ENCODE assay signal across 9 mouse cellular contexts in genomic region chr11:31368965-31369647, GRCm38 (mm10). TPM values are rescaled to one million over a fixed set of nuclear protein-coding genes. Genes with fewer than 3 reads are reported as not detected.
DNase-seq lines count a peak whose midpoint lies in the region; ATAC-seq and TF ChIP-seq lines count a peak whose summit lies in the region.
"Had no signal": no experiment of that assay in that cellular context is flagged by ENCODE, and none has a peak within 500 bp of the region (broad histone marks: within the 10 kb centered on the region; RNA-seq: fewer than 3 reads in every experiment).

No protein-coding gene starts in this region.

- DNase-seq in kidney, adult 11 months = peak; percentile 23
- no peak for DNase-seq in kidney, adult 8-10 months
- DNase-seq in heart, adult 2 months = peak; percentile 75 to 78
- DNase-seq in kidney, adult 2 months = peak; percentile 45
- peak; percentile 37 for DNase-seq in urinary bladder, adult 2 months (ENCODE audit: low spot score)

- no peak for TF ChIP-seq CTCF in heart, adult 2 months (IDR thresholded peaks at IDR 0.05)
- TF ChIP-seq CTCF in kidney, adult 2 months (conservative IDR thresholded peaks at IDR 0.05; ENCODE audit: insufficient read depth, insufficient read length, low read depth, low read length) = no peak

- no peaks in the 10 kb centered on the region for H3K79me2 ChIP-seq in heart, adult 2 months (replicated peaks; ENCODE audit: control insufficient read depth, insufficient read depth, low read length)
- peaks cover 7% of the 10 kb centered on the region for H3K79me2 ChIP-seq in myocyte (ENCODE audit: control insufficient read depth, insufficient read depth)

- peak overlapping the region; percentile 99 for H3K4me2 ChIP-seq in embryonic facial prominence, embryonic 12.5 days (replicated peaks)
- H3K4me2 ChIP-seq in liver, embryonic 12.5 days = peak overlapping the region; percentile 81
- H3K4me2 ChIP-seq in myocyte (ENCODE audit: low read depth) = peak overlapping the region; percentile 87

- H3K36me3 ChIP-seq in embryonic facial prominence, embryonic 12.5 days = no peaks in the 10 kb centered on the region
- no peaks in the 10 kb centered on the region for H3K36me3 ChIP-seq in heart, adult 2 months (ENCODE audit: control insufficient read depth, insufficient read depth, low read length)
- H3K36me3 ChIP-seq in kidney, adult 2 months (ENCODE audit: control insufficient read depth, insufficient read depth, low read length) = no peaks in the 10 kb centered on the region
- H3K36me3 ChIP-seq in liver, embryonic 12.5 days = no peaks in the 10 kb centered on the region
- no peaks in the 10 kb centered on the region for H3K36me3 ChIP-seq in myocyte (ENCODE audit: control insufficient read depth, insufficient read depth)

- TF ChIP-seq EP300 in heart, adult 2 months (IDR thresholded peaks at IDR 0.05; ENCODE audit: insufficient read depth, low read depth, low read length) = no peak

- intact Hi-C loops in heart, adult 2 months (cut with DNase I) = no loop called here

- H3K9ac ChIP-seq in embryonic facial prominence, embryonic 12.5 days = peak overlapping the region; percentile 40
- peak overlapping the region; percentile 74 for H3K9ac ChIP-seq in heart, adult 2 months (ENCODE audit: low read depth, low read length)
- H3K9ac ChIP-seq in liver, embryonic 12.5 days = peak overlapping the region; percentile 52; the same call in 1 of the 2 replicates

- peaks cover 59% of the 10 kb centered on the region for H3K27me3 ChIP-seq in embryonic facial prominence, embryonic 12.5 days
- no peaks in the 10 kb centered on the region for H3K27me3 ChIP-seq in heart, adult 2 months (ENCODE audit: control insufficient read depth, insufficient read depth, low read length)
- H3K27me3 ChIP-seq in kidney, adult 2 months (replicated peaks; ENCODE audit: control insufficient read depth, insufficient read depth, low read length) = no peaks in the 10 kb centered on the region
- H3K27me3 ChIP-seq in liver, embryonic 12.5 days (replicated peaks) = peaks cover 53% of the 10 kb centered on the region
- no peaks in the 10 kb centered on the region for H3K27me3 ChIP-seq in myocyte (ENCODE audit: control insufficient read depth, insufficient read depth, insufficient read length)
- H3K27me3 ChIP-seq: CH12.LX had no signal

- 0 out of 2 replicates have a peak, but pooled peaks have one; percentile 9 for TF ChIP-seq POLR2A in heart, adult 2 months (IDR thresholded peaks at IDR 0.05; ENCODE audit: insufficient read depth, low read depth, low read length)
- TF ChIP-seq POLR2A in kidney, adult 2 months (IDR thresholded peaks at IDR 0.05; ENCODE audit: low read depth, low read length) = no peak
- TF ChIP-seq POLR2A in myocyte (IDR thresholded peaks at IDR 0.05; ENCODE audit: insufficient read length, low read depth) = peak; percentile 53

- H3K27ac ChIP-seq in embryonic facial prominence, embryonic 12.5 days = no peak overlapping the region
- H3K27ac ChIP-seq in heart, adult 2 months = peak overlapping the region; percentile 85
- no peak overlapping the region for H3K27ac ChIP-seq in kidney, adult 2 months (ENCODE audit: insufficient read depth, low read depth, low read length)
- H3K27ac ChIP-seq in liver, embryonic 12.5 days = no peak overlapping the region

- peak overlapping the region; percentile 83 for H3ac ChIP-seq in myocyte (ENCODE audit: control insufficient read depth, insufficient read length)

- WGBS in embryonic facial prominence, embryonic 12.5 days = under 1% methylated on average over 49 of the region's 50 CpGs
- under 1% methylated on average over 50 of the region's 50 CpGs for WGBS in heart, adult 2 months
- WGBS in kidney, adult 2 months = under 1% methylated on average over 50 of the region's 50 CpGs
- WGBS in liver, embryonic 12.5 days (ENCODE audit: insufficient replicate concordance) = under 1% methylated on average over 50 of the region's 50 CpGs

- H3K4me3 ChIP-seq in embryonic facial prominence, embryonic 12.5 days = peak overlapping the region; percentile 53
- H3K4me3 ChIP-seq in heart, adult 2 months = peak overlapping the region; percentile 53
- H3K4me3 ChIP-seq in kidney, adult 2 months (ENCODE audit: insufficient read depth, low read depth, low read length) = peak overlapping the region; percentile 60
- H3K4me3 ChIP-seq in liver, embryonic 12.5 days = peak overlapping the region; percentile 58
- peak overlapping the region; percentile 95 for H3K4me3 ChIP-seq in myocyte

- no peaks in the 10 kb centered on the region for H3K9me3 ChIP-seq in embryonic facial prominence, embryonic 12.5 days
- H3K9me3 ChIP-seq in liver, embryonic 12.5 days (replicated peaks) = no peaks in the 10 kb centered on the region

- H3K4me1 ChIP-seq in embryonic facial prominence, embryonic 12.5 days = peaks cover 16% of the 10 kb centered on the region; the same call in 1 of the 2 replicates
- H3K4me1 ChIP-seq in heart, adult 2 months (ENCODE audit: control insufficient read depth, insufficient read depth, low read length) = no peaks in the 10 kb centered on the region
- 0 out of 2 replicates have a peak, but pooled peaks cover 4% of the 10 kb centered on the region for H3K4me1 ChIP-seq in kidney, adult 2 months (ENCODE audit: control insufficient read depth, insufficient read depth, low read length)
- peaks cover 30% of the 10 kb centered on the region for H3K4me1 ChIP-seq in liver, embryonic 12.5 days

- peak; percentile 71 for ATAC-seq in embryonic facial prominence, embryonic 12.5 days (ENCODE audit: insufficient number of reproducible peaks, insufficient read depth, low FRiP score, low TSS enrichment)
- peak; percentile 34 for ATAC-seq in liver, embryonic 12.5 days

TF ChIP-seq in myocyte, 11 proteins besides CTCF, POLR2A, EP300 and RAD21:
- TF ChIP-seq SRF (IDR thresholded peaks at IDR 0.05; ENCODE audit: control insufficient read depth, insufficient read length, low read depth) (no peak), USF1 (IDR thresholded peaks at IDR 0.05; ENCODE audit: low read depth) (no peak), TCF12 (IDR thresholded peaks at IDR 0.05; ENCODE audit: insufficient read depth, poor library complexity, severe bottlenecking) (no peak), E2F4 (IDR thresholded peaks at IDR 0.05; ENCODE audit: insufficient read depth) (no peak), TCF3 (IDR thresholded peaks at IDR 0.05; ENCODE audit: insufficient read length, low read depth) (no peak), CEBPB (IDR thresholded peaks at IDR 0.05; ENCODE audit: insufficient read depth, poor library complexity, severe bottlenecking) (no peak), MYOG (IDR thresholded peaks at IDR 0.05; ENCODE audit: control insufficient read depth in 1 of 3, insufficient read depth in 1 of 3, insufficient read length in 2 of 3, low read depth in 2 of 3) (peak in 1 of 3 experiments; percentile 2), REST (IDR thresholded peaks at IDR 0.05; ENCODE audit: insufficient read depth, insufficient read length) (no peak), MAX (IDR thresholded peaks at IDR 0.05; ENCODE audit: low read depth) (peak; percentile 59), POLR2AphosphoS2 (IDR thresholded peaks at IDR 0.05; ENCODE audit: insufficient read length, low read depth) (peak; percentile 40), MYOD1 (IDR thresholded peaks at IDR 0.05; ENCODE audit: control insufficient read depth in 1 of 3, insufficient read length in 2 of 3, low read depth in 2 of 3) (peak in 1 of 3 experiments; percentile 38)

RNA-seq across cellular contexts. Expression of gene Stc2, which starts 0.8 kb away (rescaled TPM):
- 1.6 and 1.8 TPM in 2 replicates for polyA plus RNA-seq in embryonic facial prominence, embryonic 12.5 days (2016; fragmentation: Nextera tagmentation; extraction: Ambion mirVana)
- total RNA-seq in heart, adult 2 months (2021) = 10 to 100 TPM; 14.1 to 20.7 TPM
- polyA plus RNA-seq in heart, adult 2 months (2012; rRNA removed) = 8.3 and 12.7 TPM in 2 replicates
- 3.8 TPM in 2 replicates for polyA plus RNA-seq in kidney, adult 2 months (2012; rRNA removed)
- polyA plus RNA-seq in liver, embryonic 12.5 days (2016; fragmentation: Nextera tagmentation; extraction: Ambion mirVana) = 1.4 and 1.8 TPM in 2 replicates
- 16.3 TPM for polyA plus RNA-seq in myocyte (2012; fragmentation: generic; extraction: Trizol)
- polyA plus RNA-seq in urinary bladder, adult 2 months (2012; rRNA removed) = 26.6 and 30.6 TPM in 2 replicates
- total RNA-seq: CH12.LX had no signal

Comparison
In these comparisons a context has a peak if more than half of its experiments do, and no peak if none do; other contexts are left out.
1. DNase-seq: peak in kidney, adult 11 months (single experiment), heart, adult 2 months (2 of 2), kidney, adult 2 months (single experiment) and urinary bladder, adult 2 months (single experiment); none in kidney, adult 8-10 months (0 of 2).
2. Peak in every context shown above with its lines, with median percentiles within 50 percentile points of each other: H3K4me2 ChIP-seq, H3K4me3 ChIP-seq and H3K9ac ChIP-seq.